Mouse (Mus musculus): ENCODE results near the gene Cox16.

Gene Cox16

GRCm38 (mm10) chr12:81324991-81325390 lies 159.9 kb downstream of the Cox16 start:
- DNase-seq (ENCODE audit: inconsistent age in 2 of 2, low spot score in 1 of 2): no peak

DNA sequence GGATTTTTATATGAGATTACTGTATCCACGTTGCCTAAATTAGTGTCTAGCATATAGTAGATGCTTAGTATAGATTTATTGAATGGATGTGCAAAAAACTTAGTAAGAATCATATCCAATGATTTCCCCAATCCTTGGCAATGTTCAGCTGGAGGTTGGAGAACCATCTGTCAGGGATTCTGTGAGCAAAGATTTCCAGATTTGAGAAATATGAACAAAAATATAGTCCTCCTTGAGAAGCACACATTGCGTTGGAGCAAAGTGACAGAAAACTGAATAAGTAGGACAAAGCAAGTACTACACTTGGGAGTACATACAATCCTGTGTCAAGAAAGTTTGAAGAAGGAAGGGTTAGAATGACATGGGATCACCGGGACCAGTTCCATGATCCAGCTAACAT lies 160.8 kb downstream of the Cox16 start:
- DNase-seq (ENCODE audit: inconsistent age in 2 of 2, low spot score in 1 of 2): no peak

DNA sequence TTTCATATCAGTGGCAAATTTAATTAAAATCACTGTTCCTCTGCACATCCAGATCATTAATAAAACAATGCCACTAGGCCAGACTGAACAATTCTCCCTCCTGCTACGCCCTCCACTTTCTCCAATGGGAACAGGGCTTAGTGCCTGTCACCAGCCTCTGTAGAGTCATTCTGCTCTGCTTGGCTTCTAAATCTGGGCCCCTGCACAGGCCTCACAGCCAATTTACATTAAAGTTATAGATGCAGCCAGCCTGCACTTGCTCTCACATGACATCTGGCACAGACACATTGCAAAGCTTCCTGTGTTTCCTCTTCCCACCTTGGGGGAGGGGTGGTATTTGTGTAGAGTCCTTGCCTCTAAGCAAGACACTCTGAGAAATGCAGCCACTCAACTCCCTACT lies 163.9 kb downstream of the Cox16 start:
- DNase-seq (ENCODE audit: inconsistent age in 2 of 2, low spot score in 1 of 2): peak in 1 of 2 experiments; percentile 19

DNA sequence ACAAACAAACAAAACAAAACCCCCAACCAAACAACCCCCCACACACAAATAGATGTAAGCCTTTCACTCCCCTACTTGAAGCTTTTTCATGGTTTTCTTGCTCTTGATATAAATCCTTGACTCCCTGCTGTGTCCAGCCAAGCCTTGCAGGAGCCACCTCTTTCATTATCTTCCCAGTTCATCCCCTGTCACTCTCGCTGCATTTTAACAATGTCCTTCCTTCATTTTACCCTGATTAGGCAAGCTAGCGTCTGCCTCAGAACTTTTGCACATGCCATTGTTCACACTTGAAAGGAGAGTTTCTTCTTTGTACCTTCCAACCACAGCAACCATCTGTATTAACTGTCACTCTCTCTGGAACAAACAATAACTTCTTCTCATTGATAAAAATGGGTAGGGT lies 167.1 kb downstream of the Cox16 start:
- DNase-seq (ENCODE audit: inconsistent age in 2 of 2, low spot score in 1 of 2): no peak

DNA sequence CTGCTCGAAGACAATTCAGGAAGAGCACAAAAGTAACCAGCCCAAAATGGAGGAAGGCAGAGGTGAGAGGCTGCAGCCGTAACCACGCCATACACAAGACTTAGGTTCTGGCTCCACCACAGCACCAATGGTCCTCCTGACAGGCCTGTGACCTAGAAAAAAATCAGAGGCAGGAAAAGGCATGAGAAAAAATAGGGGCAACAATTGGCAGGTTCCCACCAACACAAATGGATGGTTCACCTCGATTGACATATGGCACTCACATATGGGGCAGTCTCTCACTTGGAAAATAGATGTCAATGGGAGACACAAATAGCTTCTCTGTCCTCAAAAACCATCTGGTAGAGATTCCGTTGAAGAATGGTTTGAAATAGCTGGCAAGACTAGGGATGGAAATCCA lies 169.0 kb downstream of the Cox16 start:
- no peak for DNase-seq (ENCODE audit: inconsistent age in 2 of 2, low spot score in 1 of 2)

All from adrenal gland, adult (tissue).